Mouse (Mus musculus): ENCODE data around the gene Trim30c. TPM values are rescaled to one million over a fixed set of nuclear protein-coding genes. Genes with fewer than 3 reads are reported as not detected.

Gene Trim30c
- polyA plus RNA-seq, 1 experiment from 2014 or later: not detected

Other genes starting within 250 kb of the Trim30c start
- gene Olfm5, start 236.0 kb downstream of the Trim30c start, polyA plus RNA-seq (2015; fragmentation: Nextera tagmentation; extraction: Ambion mirVana): not detected in 2 replicates
- 0.26 and 0.34 TPM in 2 replicates for gene Olfr648, start 217.4 kb downstream of the Trim30c start, polyA plus RNA-seq (2015; fragmentation: Nextera tagmentation; extraction: Ambion mirVana)
- gene Olfr649, start 204.9 kb downstream of the Trim30c start, polyA plus RNA-seq (2015; fragmentation: Nextera tagmentation; extraction: Ambion mirVana): not detected in 2 replicates
- gene Trim6, start 182.0 kb downstream of the Trim30c start, polyA plus RNA-seq (2015; fragmentation: Nextera tagmentation; extraction: Ambion mirVana): 0.43 and 0.50 TPM in 2 replicates
- 0.90 and 1.00 TPM in 2 replicates for gene Trim34a, start 156.4 kb downstream of the Trim30c start, polyA plus RNA-seq (2015; fragmentation: Nextera tagmentation; extraction: Ambion mirVana)
- 0.13 and 0.14 TPM in 2 replicates for gene Trim5, start 112.7 kb downstream of the Trim30c start, polyA plus RNA-seq (2015; fragmentation: Nextera tagmentation; extraction: Ambion mirVana)
- 2.4 and 2.5 TPM in 2 replicates for gene Trim12a, start 85.4 kb downstream of the Trim30c start, polyA plus RNA-seq (2015; fragmentation: Nextera tagmentation; extraction: Ambion mirVana)
- not detected in 2 replicates for gene Trim34b, start 71.4 kb downstream of the Trim30c start, polyA plus RNA-seq (2015; fragmentation: Nextera tagmentation; extraction: Ambion mirVana)
- gene Trim12c, start 47.5 kb downstream of the Trim30c start, polyA plus RNA-seq (2015; fragmentation: Nextera tagmentation; extraction: Ambion mirVana): 1.6 and 1.9 TPM in 2 replicates
- gene Trim30b, start 31.0 kb downstream of the Trim30c start, polyA plus RNA-seq (2015; fragmentation: Nextera tagmentation; extraction: Ambion mirVana): not detected in 2 replicates
- gene Trim30a, start 64.4 kb upstream of the Trim30c start, polyA plus RNA-seq (2015; fragmentation: Nextera tagmentation; extraction: Ambion mirVana): 0.71 and 0.84 TPM in 2 replicates
- gene Trim30d, start 107.0 kb upstream of the Trim30c start, polyA plus RNA-seq (2015; fragmentation: Nextera tagmentation; extraction: Ambion mirVana): 0.12 and 0.30 TPM in 2 replicates
- not detected in 2 replicates for gene Olfr651, start 149.3 kb upstream of the Trim30c start, polyA plus RNA-seq (2015; fragmentation: Nextera tagmentation; extraction: Ambion mirVana)
- gene Olfr652, start 160.1 kb upstream of the Trim30c start, polyA plus RNA-seq (2015; fragmentation: Nextera tagmentation; extraction: Ambion mirVana): not detected in 2 replicates
- not detected in 2 replicates for gene Olfr653, start 176.5 kb upstream of the Trim30c start, polyA plus RNA-seq (2015; fragmentation: Nextera tagmentation; extraction: Ambion mirVana)
- gene Olfr654, start 186.2 kb upstream of the Trim30c start, polyA plus RNA-seq (2015; fragmentation: Nextera tagmentation; extraction: Ambion mirVana): not detected in 2 replicates
- not detected in 2 replicates for gene Olfr655, start 200.9 kb upstream of the Trim30c start, polyA plus RNA-seq (2015; fragmentation: Nextera tagmentation; extraction: Ambion mirVana)
- gene Olfr656, start 213.1 kb upstream of the Trim30c start, polyA plus RNA-seq (2015; fragmentation: Nextera tagmentation; extraction: Ambion mirVana): not detected in 2 replicates
- gene Olfr657, start 224.0 kb upstream of the Trim30c start, polyA plus RNA-seq (2015; fragmentation: Nextera tagmentation; extraction: Ambion mirVana): not detected in 2 replicates
- 0.09 and 0.10 TPM in 2 replicates for gene Olfr658, start 246.5 kb upstream of the Trim30c start, polyA plus RNA-seq (2015; fragmentation: Nextera tagmentation; extraction: Ambion mirVana)